In the genomic region with DNA sequence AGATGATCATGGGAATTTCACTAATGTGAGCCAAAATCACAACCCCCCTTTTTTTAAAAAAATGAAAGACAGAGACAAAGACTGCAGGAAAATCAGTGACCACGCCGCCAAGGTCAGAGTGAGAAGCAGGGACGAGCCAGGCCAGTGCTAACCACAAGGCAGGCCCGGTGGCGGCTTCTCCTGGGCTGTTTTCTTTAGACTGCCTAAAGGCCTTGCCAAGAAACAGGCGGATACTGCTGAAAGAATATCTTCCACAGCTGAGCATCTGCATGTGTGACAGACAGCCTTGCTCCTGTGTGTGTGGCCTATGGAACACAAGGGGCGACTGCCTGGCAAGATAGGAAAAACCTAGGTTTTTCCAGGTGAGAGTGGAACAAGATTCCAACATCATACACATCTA, we compare ENCODE assay signal across 9 mouse cellular contexts.
DNase-seq lines count a peak whose midpoint lies in the region.
"Had no signal": no experiment of that assay in that cellular context is flagged by ENCODE, and none has a peak within 500 bp of the region (broad histone marks: within the 10 kb centered on the region; RNA-seq: fewer than 3 reads in every experiment).

No protein-coding gene starts in this region.

- intact Hi-C loops in heart, postnatal 25 days (cut with DNase I): no loop called here
- intact Hi-C loops in gastrocnemius, postnatal 14 days (cut with DNase I; ENCODE audit: low total_unique reads): no loop called here

- DNase-seq in heart, adult 8-10 months (ENCODE audit: low spot score): peak; percentile 24
- DNase-seq in heart, postnatal 25 days (ENCODE audit: low spot score): no peak
- peak; percentile 14 for DNase-seq in right cerebral cortex, postnatal 14 days
- no peak for DNase-seq in right cerebral cortex, postnatal 36 days (ENCODE audit: low spot score in 2 of 2)
- peak; percentile 52 for DNase-seq in gastrocnemius, postnatal 14 days
- DNase-seq in MN1 (ENCODE audit: low spot score): no peak
- DNase-seq in thymus, postnatal 0 days (ENCODE audit: low spot score): no peak
- DNase-seq in cerebellum, adult 8-10 months: no peak
- DNase-seq: right cerebral cortex, postnatal 4 days had no signal

Comparison
In these comparisons a context has a peak if more than half of its experiments do, and no peak if none do; other contexts are left out.
1. DNase-seq: peak in heart, adult 8-10 months (single experiment), right cerebral cortex, postnatal 14 days (single experiment) and gastrocnemius, postnatal 14 days (single experiment); none in heart, postnatal 25 days (single experiment), right cerebral cortex, postnatal 36 days (0 of 2), MN1 (single experiment), thymus, postnatal 0 days (single experiment) and cerebellum, adult 8-10 months (single experiment).